Mouse (Mus musculus): Measurements from ENCODE around the gene Sp140.
"Not testable (repeated sequence)": the region's sequence is repeated elsewhere in the genome, so short reads cannot be mapped to it uniquely, and the experiment has no call there.

- TF ChIP-seq POLR2A (IDR thresholded peaks at IDR 0.05; ENCODE audit: control insufficient read depth, low read depth, low read length); CTCF (IDR thresholded peaks at IDR 0.05; ENCODE audit: control insufficient read depth, insufficient read depth, insufficient replicate concordance, low read depth, low read length): not testable (repeated sequence)
Measured at GRCm38 (mm10) chr1:85650524-85650923, 50.3 kb downstream of the Sp140 start.
